Mouse (Mus musculus) spleen, adult 2 months (tissue): ENCODE measurements around the gene Smok3a. TPM values are rescaled to one million over a fixed set of nuclear protein-coding genes. Genes with fewer than 3 reads are reported as not detected.
"Not testable (repeated sequence)": the region's sequence is repeated elsewhere in the genome, so short reads cannot be mapped to it uniquely, and the experiment has no call there.

Experiments
- DNase-seq, 2 experiments: peaks; one replicate each; pipeline versions ENCODE4 v3.0.0 to v3.0.0-alpha.2; 2012 to 2021; ENCODE audit warnings: low spot score in 2 of 2, low read depth in 1 of 2
- H3K27ac ChIP-seq: fragments of 200-500 bp; 2 replicates; pipeline ENCODE4 v1.5.1; 2012; ENCODE audit warnings: low read length, inconsistent platforms; ENCODE audit not compliant: insufficient read depth
- H3K27me3 ChIP-seq: fragments of 200-500 bp; 2 replicates; pipeline ENCODE4 v1.6.1; 2012; ENCODE audit warnings: mild to moderate bottlenecking, moderate library complexity, low read length, inconsistent platforms; ENCODE audit not compliant: control insufficient read depth, insufficient read depth
- H3K36me3 ChIP-seq: fragments of 200-500 bp; 2 replicates; pipeline ENCODE4 v1.6.1; 2012; ENCODE audit warnings: mild to moderate bottlenecking, low read length, inconsistent platforms; ENCODE audit not compliant: control insufficient read depth, insufficient read depth
- H3K4me1 ChIP-seq: fragments of 200-500 bp; 2 replicates; pipeline ENCODE4 v1.6.1; 2011; ENCODE audit warnings: inconsistent platforms; ENCODE audit not compliant: control insufficient read depth, insufficient read depth, insufficient read length
- H3K4me3 ChIP-seq: fragments of 200-500 bp; 2 replicates; pipeline ENCODE4 v1.5.1; 2011; ENCODE audit warnings: mild to moderate bottlenecking, inconsistent platforms; ENCODE audit not compliant: insufficient read depth, insufficient read length; ENCODE audit errors: extremely low read depth
- CTCF ChIP-seq: fragments of 200-500 bp; IDR thresholded peaks from 2 replicates; pipeline ENCODE4 v1.5.1; 2011; ENCODE audit warnings: mild to moderate bottlenecking, inconsistent platforms; ENCODE audit not compliant: insufficient read depth, insufficient read length, insufficient replicate concordance; ENCODE audit errors: extremely low read depth
- POLR2A ChIP-seq: fragments of 200-500 bp; IDR thresholded peaks from 2 replicates; pipeline ENCODE4 v1.6.1; 2011; ENCODE audit warnings: low read depth, low read length, inconsistent platforms
- WGBS: fragments of 180-500 bp; shearing (Covaris S2); methylation state at CpG from one replicate; pipeline ENCODE4 v1.1.7; 2018; 5-methylcytosine and 5-hydroxymethylcytosine counted together
- polyA plus RNA-seq: library from polyadenylated mRNA; depleted of rRNA; stranded (reverse); fragments of >200 nt; gene quantifications from 2 replicates; pipeline ENCODE4 v1.2.3, GENCODE M21; 2012; rRNA removed

The Smok3a gene
- polyA plus RNA-seq, result not detected in 2 replicates

DNA sequence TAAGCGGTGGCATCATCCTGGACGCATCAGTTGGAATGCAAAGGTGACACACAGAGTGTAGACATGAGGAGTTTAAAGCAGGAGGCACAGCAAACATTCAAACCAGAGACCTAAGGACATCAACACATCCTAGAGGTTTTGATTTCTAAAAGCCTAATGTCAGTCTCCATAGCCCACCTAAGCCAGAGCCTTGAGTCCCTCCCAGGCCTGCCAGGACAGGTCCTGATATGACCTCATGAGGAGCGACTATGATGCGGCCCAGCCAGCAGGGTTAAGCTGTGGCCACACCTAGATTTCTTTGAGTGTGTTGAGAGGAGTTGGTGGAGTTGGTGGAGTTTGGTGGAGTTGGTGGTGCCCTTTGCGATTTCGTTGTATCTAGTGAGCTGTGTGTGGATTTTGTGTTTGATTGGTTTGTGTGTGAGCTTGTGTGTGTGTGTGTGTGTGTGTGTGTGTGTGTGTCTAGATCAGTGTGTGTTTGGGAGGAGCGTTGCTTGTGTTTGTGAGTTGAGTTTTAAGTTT, at the start of gene Smok3a, which contains the start of gene Smok3b:
TSS of gene Smok3a (plus strand) at position 301 of the 519 bp plus-strand sequence.
TSS of gene Smok3b (plus strand) at position 469 of the 519 bp plus-strand sequence.
- not testable (repeated sequence) for H3K4me1 ChIP-seq, H3K27me3 ChIP-seq, H3K4me3 ChIP-seq, H3K36me3 ChIP-seq, DNase-seq, H3K27ac ChIP-seq
- 95% methylated on average over 5 of the region's 7 CpGs for WGBS

DNA sequence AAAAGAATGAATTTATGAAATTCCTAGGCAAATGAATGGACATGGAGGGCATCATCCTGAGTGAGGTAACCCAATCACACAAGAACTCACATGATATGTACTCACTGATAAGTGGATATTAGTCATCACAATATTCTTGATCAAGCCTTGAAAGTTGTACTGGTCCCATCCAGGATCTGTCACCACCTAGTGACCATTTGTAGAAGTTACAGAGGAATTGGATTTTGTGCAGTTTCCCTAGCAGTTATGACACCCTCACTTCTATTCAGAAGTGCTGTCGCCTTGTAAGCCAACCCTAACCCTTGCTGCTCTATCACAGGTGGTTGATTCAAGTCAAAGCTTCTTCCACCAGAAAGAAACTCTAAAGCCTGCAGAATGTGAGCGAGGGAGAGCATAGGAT, 47.9 kb upstream of the Smok3a start:
- DNase-seq, result no peak
- Histone ChIP-seq H3K27me3 (no peaks in the 10 kb centered on the region), H3K36me3 (no peaks in the 10 kb centered on the region), H3K4me1 (no peaks in the 10 kb centered on the region), H3K27ac (no peak overlapping the region), H3K4me3 (no peak overlapping the region)
- WGBS, result 70% methylated on average over 2 of the region's 2 CpGs
- TF ChIP-seq POLR2A, result no peak
- no peak for TF ChIP-seq CTCF

DNA sequence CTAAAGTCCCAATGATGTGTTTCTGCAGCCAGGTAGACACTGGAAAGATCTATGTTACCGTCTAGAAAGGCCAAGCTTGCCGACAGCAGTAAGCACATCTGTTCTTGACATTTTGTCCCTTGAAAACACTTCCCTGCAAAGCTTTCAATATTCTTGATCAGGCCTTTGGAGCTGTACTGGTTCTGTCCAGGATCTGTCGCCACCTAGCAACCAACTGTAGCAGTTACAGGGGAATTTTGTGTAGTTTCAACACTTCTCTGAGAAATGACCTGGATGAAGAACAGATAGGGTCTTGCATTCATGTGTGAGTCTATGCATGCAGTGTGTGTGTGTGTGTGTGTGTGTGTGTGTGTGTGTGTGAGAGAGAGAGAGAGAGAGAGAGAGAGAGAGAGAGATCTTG, 47.3 kb upstream of the Smok3a start:
- no peak overlapping the region for H3K4me3 ChIP-seq
- H3K27ac ChIP-seq, result no peak overlapping the region
- no peaks in the 10 kb centered on the region for H3K4me1 ChIP-seq
- 59% methylated on average over 3 of the region's 3 CpGs for WGBS
- no peak for DNase-seq
- TF ChIP-seq POLR2A (no peak), CTCF (no peak)
- H3K27me3 ChIP-seq, result no peaks in the 10 kb centered on the region
- no peaks in the 10 kb centered on the region for H3K36me3 ChIP-seq

DNA sequence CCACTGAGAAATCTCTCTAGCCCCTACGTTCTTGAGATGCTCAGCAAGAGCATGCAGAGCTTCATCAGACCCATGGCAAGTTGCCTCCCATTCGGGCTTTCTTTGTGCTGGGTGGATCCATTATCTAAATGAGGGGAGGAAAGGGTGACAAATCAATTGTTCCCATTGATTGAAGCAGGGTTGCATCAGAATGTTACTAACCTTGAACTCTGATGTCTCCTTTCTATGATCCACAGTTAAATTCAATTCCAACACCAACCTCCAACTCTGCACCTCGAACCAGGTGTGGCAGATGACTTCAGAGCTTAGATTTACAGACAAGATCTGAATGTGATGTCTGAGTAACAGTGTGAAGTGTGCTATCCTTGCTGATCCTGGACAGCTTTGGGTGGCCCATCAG, 46.3 kb upstream of the Smok3a start:
- TF ChIP-seq CTCF, result no peak
- TF ChIP-seq POLR2A, result no peak
- Histone ChIP-seq H3K27me3 (no peaks in the 10 kb centered on the region), H3K36me3 (no peaks in the 10 kb centered on the region), H3K27ac (no peak overlapping the region), H3K4me1 (no peaks in the 10 kb centered on the region), H3K4me3 (no peak overlapping the region)
- 60% methylated on average over 3 of the region's 3 CpGs for WGBS
- DNase-seq, result no peak

DNA sequence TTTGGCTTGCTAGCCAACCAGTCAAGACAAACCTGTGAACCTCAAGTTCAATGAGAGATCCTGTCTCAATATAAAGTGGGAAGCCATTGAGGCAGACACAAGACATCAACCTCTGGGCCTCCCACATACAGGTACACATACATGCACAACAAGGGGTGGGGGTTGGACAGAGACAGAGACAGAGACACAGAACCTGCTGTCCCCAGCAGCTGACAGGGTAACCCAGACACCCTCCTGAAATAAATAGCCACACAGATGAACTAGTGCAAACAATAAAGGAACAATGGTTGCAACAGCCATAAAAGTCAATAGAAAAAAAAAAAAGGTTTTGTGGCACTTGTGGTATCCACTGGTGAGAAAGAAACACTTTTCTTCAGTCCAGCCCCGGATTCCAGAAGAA, 45.6 kb upstream of the Smok3a start:
- H3K27ac ChIP-seq, result no peak overlapping the region
- no peak overlapping the region for H3K4me3 ChIP-seq
- no peaks in the 10 kb centered on the region for H3K27me3 ChIP-seq
- WGBS, result 30% methylated on average over 1 of the region's 1 CpGs
- no peak for DNase-seq
- TF ChIP-seq POLR2A, result no peak
- TF ChIP-seq CTCF, result no peak
- H3K36me3 ChIP-seq, result no peaks in the 10 kb centered on the region
- no peaks in the 10 kb centered on the region for H3K4me1 ChIP-seq

DNA sequence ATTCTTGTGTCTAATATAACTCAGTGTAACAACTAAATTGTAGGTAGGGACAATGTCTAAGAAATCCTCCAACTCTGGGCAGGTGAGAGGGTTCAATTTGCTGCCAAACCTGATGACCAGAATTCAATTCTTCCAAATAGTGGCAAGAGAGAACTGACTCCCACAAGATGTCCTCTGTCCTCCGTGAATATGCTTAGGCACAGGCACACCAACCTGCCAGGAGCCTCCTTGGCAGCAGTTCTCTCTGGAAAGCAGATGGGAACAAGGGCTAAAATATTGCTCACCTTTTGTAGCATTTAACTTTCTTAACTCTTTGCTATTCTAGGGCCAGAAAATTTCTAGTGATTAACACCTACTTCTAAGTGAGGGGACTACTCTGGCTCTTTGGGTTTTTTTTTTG, 43.8 kb upstream of the Smok3a start:
- 45% methylated on average over 1 of the region's 1 CpGs for WGBS
- Histone ChIP-seq H3K36me3 (no peaks in the 10 kb centered on the region), H3K27ac (no peak overlapping the region), H3K27me3 (no peaks in the 10 kb centered on the region), H3K4me1 (no peaks in the 10 kb centered on the region), H3K4me3 (no peak overlapping the region)
- TF ChIP-seq POLR2A, result no peak
- no peak for TF ChIP-seq CTCF
- no peak for DNase-seq

DNA sequence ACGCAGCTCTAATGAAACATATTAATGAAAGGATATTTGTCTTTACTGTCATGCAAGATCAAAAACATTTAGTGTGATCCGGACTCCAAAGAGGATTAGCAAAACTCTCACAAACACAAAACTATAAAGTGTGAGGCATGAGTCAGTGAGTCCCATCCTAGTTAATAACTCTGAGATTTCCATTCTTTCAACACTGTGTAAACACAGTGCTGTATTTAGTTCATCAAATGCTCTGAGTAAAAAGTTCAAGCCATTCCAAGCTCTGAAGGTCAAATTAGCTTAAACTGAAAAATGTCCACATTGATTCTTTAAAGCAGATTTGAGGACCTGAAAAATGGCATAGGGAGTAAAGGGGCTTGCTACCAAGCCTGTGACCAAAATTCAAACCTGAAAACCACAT, 42.0 kb upstream of the Smok3a start:
- 66% methylated on average over 2 of the region's 2 CpGs for WGBS
- Histone ChIP-seq H3K27me3 (no peaks in the 10 kb centered on the region), H3K4me3 (no peak overlapping the region), H3K27ac (no peak overlapping the region), H3K4me1 (no peaks in the 10 kb centered on the region), H3K36me3 (no peaks in the 10 kb centered on the region)
- no peak for DNase-seq
- no peak for TF ChIP-seq POLR2A
- TF ChIP-seq CTCF, result no peak
